Mouse (Mus musculus): ENCODE data around the gene Abo. TPM values are rescaled to one million over a fixed set of nuclear protein-coding genes. Genes with fewer than 3 reads are reported as not detected.
"Not testable (repeated sequence)": the region's sequence is repeated elsewhere in the genome, so short reads cannot be mapped to it uniquely, and the experiment has no call there.

The Abo gene
- polyA plus RNA-seq, 1 experiment from 2014 or later: not detected

- H3K9me3 ChIP-seq (replicated peaks): no peaks in the 10 kb centered on the region
- WGBS (ENCODE audit: insufficient replicate concordance): 80% methylated on average over 3 of the region's 3 CpGs
Measured at GRCm38 (mm10) chr2:26906431-26906830, 41.7 kb upstream of the Abo start.

DNA sequence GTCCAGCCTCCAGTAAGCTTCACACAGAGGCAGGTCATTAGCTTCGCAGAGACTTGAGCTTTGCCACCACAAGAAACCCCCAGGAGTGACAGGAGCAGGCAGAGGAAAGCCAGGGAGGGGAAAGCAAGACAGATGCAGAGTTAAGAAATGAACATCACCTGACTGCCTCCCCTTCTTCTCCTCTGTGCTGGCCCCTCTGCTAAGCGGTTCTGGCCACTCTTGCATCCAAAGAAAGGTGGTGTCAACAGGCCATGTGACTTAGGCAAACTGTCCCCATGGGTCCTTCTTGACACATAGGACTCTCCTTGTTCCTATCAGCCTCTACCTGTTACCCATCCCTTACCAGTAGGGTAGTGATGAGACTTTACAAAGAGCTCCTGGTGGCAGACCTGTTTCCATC, 41.2 kb upstream of the Abo start:
- Histone ChIP-seq H3K27me3 (no peaks in the 10 kb centered on the region), H3K27ac (replicated peaks) (no peak overlapping the region), H3K9ac (no peak overlapping the region), H3K4me2 (no peak overlapping the region), H3K4me3 (replicated peaks) (no peak overlapping the region), H3K36me3 (replicated peaks) (peaks cover 47% of the 10 kb centered on the region), H3K4me1 (replicated peaks) (peaks cover 60% of the 10 kb centered on the region), H3K9me3 (replicated peaks) (no peaks in the 10 kb centered on the region)
- ATAC-seq (ENCODE audit: insufficient read depth): no peak
- 84% methylated on average over 2 of the region's 2 CpGs for whole genome bisulfite sequencing (ENCODE audit: insufficient replicate concordance)

More at GRCm38 (mm10) chr2:26906431-26906830, 41.7 kb upstream of the Abo start:
- Histone ChIP-seq H3K4me2 (no peak overlapping the region), H3K36me3 (replicated peaks) (peaks cover 51% of the 10 kb centered on the region), H3K4me1 (replicated peaks) (peaks cover 56% of the 10 kb centered on the region), H3K27me3 (no peaks in the 10 kb centered on the region), H3K4me3 (replicated peaks) (no peak overlapping the region), H3K9ac (no peak overlapping the region), H3K27ac (replicated peaks) (no peak overlapping the region)
- ATAC-seq (ENCODE audit: insufficient read depth): no peak

GRCm38 (mm10) chr2:26903311-26903710, 38.5 kb upstream of the Abo start:
- ATAC-seq (ENCODE audit: insufficient read depth): no peak
- H3K27ac ChIP-seq (replicated peaks): peak overlapping the region; percentile 91
- peaks cover 59% of the 10 kb centered on the region for H3K36me3 ChIP-seq (replicated peaks)
- peak overlapping the region; percentile 80 for H3K9ac ChIP-seq
- peak overlapping the region; percentile 86 for H3K4me3 ChIP-seq (replicated peaks)
- H3K27me3 ChIP-seq: no peaks in the 10 kb centered on the region
- H3K4me2 ChIP-seq: peak overlapping the region; percentile 85
- H3K9me3 ChIP-seq (replicated peaks): no peaks in the 10 kb centered on the region
- WGBS (ENCODE audit: insufficient replicate concordance): 12% methylated on average over 7 of the region's 7 CpGs
- H3K4me1 ChIP-seq (replicated peaks): peaks cover 49% of the 10 kb centered on the region

DNA sequence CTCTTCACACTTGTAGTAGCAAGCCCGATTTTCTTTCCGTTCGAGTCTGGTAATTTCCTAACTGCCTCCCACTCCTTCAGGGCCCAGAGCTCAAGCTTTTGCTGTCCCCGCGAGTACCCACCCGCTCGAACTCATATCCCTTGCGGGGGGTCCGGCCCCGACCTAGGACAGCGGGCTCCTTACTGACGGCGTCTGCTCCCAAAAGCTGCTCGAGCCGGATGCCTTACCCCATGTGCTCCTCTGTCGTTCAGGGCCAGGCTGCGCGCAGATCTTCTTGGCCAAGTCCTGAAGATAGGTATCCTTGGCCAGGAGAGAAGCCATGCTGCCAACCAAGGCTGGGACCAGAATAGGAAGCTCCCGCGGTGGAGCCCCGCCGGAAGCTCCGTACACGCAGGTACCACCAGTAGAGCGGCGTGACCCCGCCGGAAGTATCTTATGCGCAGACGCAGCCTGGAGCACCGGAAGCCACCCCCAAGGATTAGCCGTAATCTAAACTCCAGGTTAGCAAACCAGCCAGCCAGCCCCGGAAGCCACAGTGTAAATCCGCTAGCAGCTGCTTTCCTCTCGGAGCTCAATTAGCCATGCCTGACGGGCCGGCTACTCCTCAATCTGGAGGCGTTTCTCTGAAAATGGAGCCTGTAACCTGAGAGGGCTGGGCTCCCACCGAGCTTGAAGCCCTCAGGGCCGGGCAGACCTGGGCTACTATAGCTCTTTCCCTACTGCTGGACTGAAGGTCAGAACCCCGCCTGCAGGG, 37.9 kb upstream of the Abo start, which contains the start of gene Surf6:
Gene Surf6 (minus strand): TSS at position 413 of the 754 bp plus-strand sequence.
- Histone ChIP-seq H3K36me3 (replicated peaks) (peaks cover 59% of the 10 kb centered on the region), H3K9ac (peak within 1 kb of the TSS; percentile 80), H3K4me1 (replicated peaks) (peaks cover 43% of the 10 kb centered on the region), H3K9me3 (replicated peaks) (no peaks in the 10 kb centered on the region), H3K27ac (replicated peaks) (peak within 1 kb of the TSS; percentile 91), H3K4me3 (replicated peaks) (peak within 1 kb of the TSS; percentile 86), H3K4me2 (peak within 1 kb of the TSS; percentile 85), H3K27me3 (no peaks in the 10 kb centered on the region)
- ATAC-seq (ENCODE audit: insufficient read depth): peak; percentile 91
- WGBS (ENCODE audit: insufficient replicate concordance): under 1% methylated on average over 41 of the region's 41 CpGs

DNA sequence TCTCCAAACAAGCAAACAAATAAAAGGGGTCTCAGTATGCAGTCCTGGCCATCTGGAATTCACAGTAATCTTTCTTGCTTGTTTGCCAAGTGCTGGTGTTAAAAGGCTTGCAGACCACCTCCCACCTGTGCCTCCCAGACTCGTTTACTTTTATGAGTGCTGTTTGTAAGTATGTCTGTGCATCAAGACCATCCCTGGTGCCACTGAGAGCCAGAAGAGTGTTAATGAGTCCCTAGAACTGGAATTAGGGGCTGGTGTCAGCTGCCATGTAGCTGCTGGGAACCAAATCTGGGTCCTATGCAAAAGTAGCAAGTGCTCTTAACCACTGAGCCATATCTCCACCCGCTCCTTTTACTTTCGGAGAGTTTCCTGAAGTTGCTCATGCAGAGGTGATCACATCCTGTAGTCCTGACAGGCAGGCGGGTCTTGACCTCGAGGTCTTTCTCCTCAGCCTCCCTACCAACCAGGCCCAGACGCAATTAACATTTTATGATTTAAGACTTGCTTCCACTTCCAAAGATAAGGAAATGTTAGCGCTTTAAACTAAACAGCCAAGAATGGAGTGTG, 37.1 kb upstream of the Abo start:
- Histone ChIP-seq H3K4me3 (replicated peaks) (peak overlapping the region; percentile 86), H3K9ac (peak overlapping the region; percentile 80), H3K27ac (replicated peaks) (peak overlapping the region; percentile 91), H3K4me1 (replicated peaks) (peaks cover 42% of the 10 kb centered on the region), H3K4me2 (peak overlapping the region; percentile 85), H3K9me3 (replicated peaks) (no peaks in the 10 kb centered on the region), H3K27me3 (no peaks in the 10 kb centered on the region), H3K36me3 (replicated peaks) (peaks cover 59% of the 10 kb centered on the region)
- ATAC-seq (ENCODE audit: insufficient read depth): no peak
- WGBS (ENCODE audit: insufficient replicate concordance): 3% methylated on average over 7 of the region's 7 CpGs

GRCm38 (mm10) chr2:26900731-26901130, 36.0 kb upstream of the Abo start:
- no peaks in the 10 kb centered on the region for H3K27me3 ChIP-seq
- peaks cover 59% of the 10 kb centered on the region for H3K36me3 ChIP-seq (replicated peaks)
- H3K9me3 ChIP-seq (replicated peaks): no peaks in the 10 kb centered on the region
- H3K4me1 ChIP-seq (replicated peaks): peaks cover 42% of the 10 kb centered on the region
- ATAC-seq (ENCODE audit: insufficient read depth): no peak
- H3K27ac ChIP-seq (replicated peaks): no peak overlapping the region
- WGBS (ENCODE audit: insufficient replicate concordance): 20% methylated on average over 1 of the region's 1 CpGs
- no peak overlapping the region for H3K9ac ChIP-seq
- H3K4me3 ChIP-seq (replicated peaks): 0 out of 2 replicates have a peak overlapping the region, but pooled peaks have one; percentile 86
- 0 out of 2 replicates have a peak overlapping the region, but pooled peaks have one; percentile 85 for H3K4me2 ChIP-seq

DNA sequence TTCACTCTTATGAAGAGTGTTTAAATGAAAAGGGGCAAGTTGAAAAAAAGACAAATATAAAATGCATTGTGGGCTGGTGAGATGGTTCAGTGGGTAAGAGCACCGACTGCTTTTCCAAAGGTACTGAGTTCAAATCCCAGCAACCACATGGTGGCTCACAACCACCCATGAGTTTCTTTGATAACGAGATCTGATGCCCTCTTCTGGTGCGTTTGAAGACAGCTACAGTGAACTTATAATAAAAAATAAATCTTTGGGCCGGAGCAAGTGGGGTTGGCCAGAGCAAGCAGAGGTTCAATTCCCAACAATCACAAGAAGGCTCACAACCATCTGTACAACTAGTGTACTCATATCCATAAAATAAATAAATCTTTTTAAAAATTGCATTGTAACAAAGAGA, 31.1 kb upstream of the Abo start:
- H3K27ac ChIP-seq (replicated peaks): no peak overlapping the region
- H3K4me1 ChIP-seq (replicated peaks): peaks cover 6% of the 10 kb centered on the region
- H3K9me3 ChIP-seq (replicated peaks): no peaks in the 10 kb centered on the region
- WGBS (ENCODE audit: insufficient replicate concordance): 77% methylated on average over 4 of the region's 4 CpGs
- no peak overlapping the region for H3K9ac ChIP-seq
- H3K4me3 ChIP-seq (replicated peaks): no peak overlapping the region
- H3K4me2 ChIP-seq: no peak overlapping the region
- no peak for ATAC-seq (ENCODE audit: insufficient read depth)
- H3K27me3 ChIP-seq: no peaks in the 10 kb centered on the region
- H3K36me3 ChIP-seq (replicated peaks): peaks cover 85% of the 10 kb centered on the region

- H3K4me1 ChIP-seq (replicated peaks); H3K9ac ChIP-seq; ATAC-seq (ENCODE audit: insufficient read depth); H3K4me3 ChIP-seq (replicated peaks); H3K4me2 ChIP-seq; H3K9me3 ChIP-seq (replicated peaks); H3K27me3 ChIP-seq; H3K27ac ChIP-seq (replicated peaks): not testable (repeated sequence)
- WGBS (ENCODE audit: insufficient replicate concordance): 58% methylated on average over 4 of the region's 4 CpGs
- peaks cover 27% of the 10 kb centered on the region for H3K36me3 ChIP-seq (replicated peaks)
Measured at GRCm38 (mm10) chr2:26886170-26886569, 21.4 kb upstream of the Abo start.

GRCm38 (mm10) chr2:26885541-26885940, 20.8 kb upstream of the Abo start:
- not testable (repeated sequence) for H3K4me2 ChIP-seq
- 84% methylated on average over 2 of the region's 2 CpGs for WGBS (ENCODE audit: insufficient replicate concordance)

GRCm38 (mm10) chr2:26878571-26878970, 13.8 kb upstream of the Abo start:
- no peaks in the 10 kb centered on the region for H3K36me3 ChIP-seq (replicated peaks)
- H3K27ac ChIP-seq (replicated peaks): no peak overlapping the region
- no peak overlapping the region for H3K4me2 ChIP-seq
- no peaks in the 10 kb centered on the region for H3K9me3 ChIP-seq (replicated peaks)
- no peak overlapping the region for H3K9ac ChIP-seq
- no peak for ATAC-seq (ENCODE audit: insufficient read depth)
- H3K27me3 ChIP-seq: no peaks in the 10 kb centered on the region
- no peak overlapping the region for H3K4me3 ChIP-seq (replicated peaks)
- H3K4me1 ChIP-seq (replicated peaks): no peaks in the 10 kb centered on the region

More at GRCm38 (mm10) chr2:26885541-26885940, 20.8 kb upstream of the Abo start:
- H3K9ac ChIP-seq; H3K4me1 ChIP-seq (replicated peaks); H3K27me3 ChIP-seq; H3K27ac ChIP-seq (replicated peaks); ATAC-seq (ENCODE audit: insufficient read depth); H3K4me3 ChIP-seq (replicated peaks); H3K9me3 ChIP-seq (replicated peaks): not testable (repeated sequence)
- peaks cover 20% of the 10 kb centered on the region for H3K36me3 ChIP-seq (replicated peaks)

- WGBS (ENCODE audit: insufficient replicate concordance): 47% methylated on average over 6 of the region's 6 CpGs
- no peak for ATAC-seq (ENCODE audit: insufficient read depth)
- no peaks in the 10 kb centered on the region for H3K36me3 ChIP-seq (replicated peaks)
- H3K4me1 ChIP-seq (replicated peaks): no peaks in the 10 kb centered on the region
- H3K9me3 ChIP-seq (replicated peaks): no peaks in the 10 kb centered on the region
- no peak overlapping the region for H3K4me2 ChIP-seq
- H3K27me3 ChIP-seq: peaks cover 5% of the 10 kb centered on the region; the same call in 1 of the 2 replicates
- no peak overlapping the region for H3K4me3 ChIP-seq (replicated peaks)
- no peak overlapping the region for H3K27ac ChIP-seq (replicated peaks)
- no peak overlapping the region for H3K9ac ChIP-seq
Measured at GRCm38 (mm10) chr2:26870666-26871065, 5.9 kb upstream of the Abo start.

All from liver, embryonic 15.5 days (tissue).